Mouse (Mus musculus): Measurements from ENCODE around the gene Pabpc1l. TPM values are rescaled to one million over a fixed set of nuclear protein-coding genes. Genes with fewer than 3 reads are reported as not detected.

Pabpc1l gene
- not detected in 2 replicates for polyA plus RNA-seq (2012; ENCODE audit: insufficient read depth, insufficient read length, missing spikeins)

DNA sequence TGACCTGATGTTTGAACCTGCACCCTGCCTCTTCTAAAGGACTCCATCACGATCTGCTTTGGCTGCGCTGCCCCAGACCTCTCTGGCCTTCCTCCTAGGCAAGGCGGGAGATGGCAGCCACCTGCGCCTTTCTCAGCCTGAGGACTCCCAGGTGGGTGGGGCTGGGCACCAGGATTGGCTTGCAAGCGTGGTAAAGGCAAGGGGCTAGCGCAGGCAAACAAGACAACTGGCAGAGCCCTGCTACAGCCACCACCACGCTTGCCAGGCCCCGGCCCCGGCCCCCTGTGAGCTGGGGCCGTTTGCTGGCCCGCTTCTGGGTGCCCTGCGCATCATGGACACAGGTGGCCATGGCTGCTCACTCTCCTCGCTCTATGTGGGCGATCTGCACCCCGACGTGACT is at the start of gene Pabpc1l:
Gene Pabpc1l, plus strand, starts transcription at position 301 of the 400 bp plus-strand sequence.
- no peak within 1 kb of the TSS for H3K4me3 ChIP-seq (ENCODE audit: insufficient read depth, low read depth, low read length)
- no peaks in the 10 kb centered on the region; the same call in 1 of the 2 replicates for H3K4me1 ChIP-seq (ENCODE audit: control insufficient read depth, insufficient read depth, insufficient read length, low read length)
- H3K27ac ChIP-seq (replicated peaks; ENCODE audit: low read depth, low read length), result no peak within 1 kb of the TSS

- H3K4me1 ChIP-seq (ENCODE audit: control insufficient read depth, insufficient read depth, insufficient read length, low read length), result 0 out of 2 replicates have a peak, but pooled peaks cover 2% of the 10 kb centered on the region
- H3K4me3 ChIP-seq (ENCODE audit: insufficient read depth, low read depth, low read length), result no peak overlapping the region
- H3K27ac ChIP-seq (replicated peaks; ENCODE audit: low read depth, low read length), result peak overlapping the region; percentile 67
Measured at GRCm38 (mm10) chr2:163976448-163976847, 48.8 kb upstream of the Pabpc1l start.

DNA sequence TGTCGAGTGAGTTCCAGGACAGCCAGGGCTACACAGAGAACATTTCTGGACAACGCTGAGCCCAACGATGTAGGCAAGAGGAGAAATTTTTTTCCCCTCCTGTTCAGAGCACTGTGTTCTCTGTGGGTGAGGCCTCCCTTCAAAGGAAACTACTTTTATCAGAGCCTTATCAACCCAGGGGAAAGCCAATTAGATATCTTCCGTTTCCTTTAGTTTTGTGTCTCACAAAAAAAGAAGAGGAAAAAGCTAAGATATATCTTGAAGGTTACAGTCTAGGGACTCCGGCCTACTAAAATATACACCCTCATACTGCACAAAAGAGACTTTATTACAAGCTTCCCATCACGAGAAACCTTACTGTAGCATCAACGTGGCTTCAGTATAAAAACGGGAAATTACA is 38.0 kb upstream of the Pabpc1l start:
- Histone ChIP-seq H3K27ac (replicated peaks; ENCODE audit: low read depth, low read length) (0 out of 2 replicates have a peak overlapping the region, but pooled peaks have one; percentile 27), H3K4me3 (ENCODE audit: insufficient read depth, low read depth, low read length) (no peak overlapping the region), H3K4me1 (ENCODE audit: control insufficient read depth, insufficient read depth, insufficient read length, low read length) (peaks cover 3% of the 10 kb centered on the region; the same call in 1 of the 2 replicates)

- Histone ChIP-seq H3K27ac (replicated peaks; ENCODE audit: low read depth, low read length) (no peak overlapping the region), H3K4me3 (ENCODE audit: insufficient read depth, low read depth, low read length) (no peak overlapping the region), H3K4me1 (ENCODE audit: control insufficient read depth, insufficient read depth, insufficient read length, low read length) (peaks cover 6% of the 10 kb centered on the region)
Measured at GRCm38 (mm10) chr2:163992871-163993270, 32.4 kb upstream of the Pabpc1l start.

DNA sequence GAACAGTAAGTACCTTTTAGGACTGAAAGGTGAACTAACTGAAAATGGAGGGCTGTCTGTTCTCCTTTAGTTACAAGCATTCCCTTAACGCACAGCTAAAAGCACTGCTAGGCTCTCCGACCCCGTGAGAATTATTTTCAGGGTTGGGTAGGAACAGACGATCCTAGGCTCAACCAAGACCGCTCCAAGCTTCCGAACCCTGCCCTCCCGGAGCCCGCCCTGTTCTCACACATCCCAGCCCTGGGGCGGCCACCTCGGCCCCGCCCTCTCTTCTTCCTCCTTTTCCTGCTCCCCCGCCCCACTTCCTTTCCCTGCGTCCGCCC is 30.6 kb upstream of the Pabpc1l start, which contains the start of gene Ywhab:
Gene Ywhab, plus strand, starts transcription at position 307 of the 323 bp plus-strand sequence.
- peaks cover 15% of the 10 kb centered on the region for H3K4me1 ChIP-seq (ENCODE audit: control insufficient read depth, insufficient read depth, insufficient read length, low read length)
- H3K4me3 ChIP-seq (ENCODE audit: insufficient read depth, low read depth, low read length), result peak within 1 kb of the TSS; percentile 98
- peak within 1 kb of the TSS; percentile 99 for H3K27ac ChIP-seq (replicated peaks; ENCODE audit: low read depth, low read length)

- Histone ChIP-seq H3K4me3 (ENCODE audit: insufficient read depth, low read depth, low read length) (peak overlapping the region; percentile 98), H3K27ac (replicated peaks; ENCODE audit: low read depth, low read length) (peak overlapping the region; percentile 99), H3K4me1 (ENCODE audit: control insufficient read depth, insufficient read depth, insufficient read length, low read length) (peaks cover 19% of the 10 kb centered on the region)
Measured at GRCm38 (mm10) chr2:163994977-163995862, 30.0 kb upstream of the Pabpc1l start.

DNA sequence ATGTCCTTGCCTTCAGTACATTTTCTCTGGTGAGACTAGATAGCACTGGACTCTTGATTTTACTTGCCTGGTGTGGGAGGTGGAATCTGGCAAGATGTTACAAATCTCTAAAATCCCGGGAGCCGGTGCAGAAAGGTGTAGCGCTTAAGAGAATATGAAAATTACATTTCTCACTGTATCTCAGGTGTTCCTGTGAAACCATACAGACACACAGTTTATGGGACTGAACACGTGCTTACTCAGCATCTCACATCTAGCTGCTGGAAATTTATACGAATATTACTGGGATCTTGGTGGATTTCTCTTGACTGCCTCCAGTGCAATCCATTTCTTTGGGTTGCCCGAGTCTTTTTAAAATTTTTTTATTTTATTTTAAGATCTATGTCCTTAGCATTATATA is 29.0 kb upstream of the Pabpc1l start:
- H3K27ac ChIP-seq (replicated peaks; ENCODE audit: low read depth, low read length), result peak overlapping the region; percentile 99
- H3K4me1 ChIP-seq (ENCODE audit: control insufficient read depth, insufficient read depth, insufficient read length, low read length), result peaks cover 20% of the 10 kb centered on the region
- peak overlapping the region; percentile 98 for H3K4me3 ChIP-seq (ENCODE audit: insufficient read depth, low read depth, low read length)

- Histone ChIP-seq H3K4me3 (ENCODE audit: insufficient read depth, low read depth, low read length) (peak overlapping the region; percentile 15), H3K27ac (replicated peaks; ENCODE audit: low read depth, low read length) (0 out of 2 replicates have a peak overlapping the region, but pooled peaks have one; percentile 18)
Measured at GRCm38 (mm10) chr2:163996899-163997298, 28.4 kb upstream of the Pabpc1l start.

DNA sequence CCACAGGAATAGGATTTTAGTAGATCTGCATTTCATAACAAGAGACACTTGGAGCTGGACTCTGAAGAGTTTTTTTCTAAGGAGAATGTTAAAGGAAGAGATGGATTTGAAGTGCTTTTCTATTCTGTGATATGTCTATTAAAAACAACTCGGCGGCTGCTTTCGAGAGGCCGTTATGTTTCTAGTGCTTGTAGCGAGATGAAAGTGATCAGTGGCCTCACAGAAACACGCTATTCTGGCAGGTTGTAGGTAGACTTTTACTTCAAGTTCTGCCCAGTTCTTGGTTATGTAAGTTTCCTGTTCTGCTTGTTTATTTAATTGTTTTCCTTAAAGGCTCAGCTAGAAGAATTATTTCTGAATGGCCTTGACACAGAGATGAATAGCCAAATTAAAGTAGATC is 26.3 kb upstream of the Pabpc1l start:
- Histone ChIP-seq H3K27ac (replicated peaks; ENCODE audit: low read depth, low read length) (peak overlapping the region; percentile 50; the same call in 1 of the 2 replicates), H3K4me1 (ENCODE audit: control insufficient read depth, insufficient read depth, insufficient read length, low read length) (peaks cover 39% of the 10 kb centered on the region), H3K4me3 (ENCODE audit: insufficient read depth, low read depth, low read length) (no peak overlapping the region)

More at GRCm38 (mm10) chr2:163996899-163997298, 28.4 kb upstream of the Pabpc1l start:
- peaks cover 23% of the 10 kb centered on the region for H3K4me1 ChIP-seq (ENCODE audit: control insufficient read depth, insufficient read depth, insufficient read length, low read length)

DNA sequence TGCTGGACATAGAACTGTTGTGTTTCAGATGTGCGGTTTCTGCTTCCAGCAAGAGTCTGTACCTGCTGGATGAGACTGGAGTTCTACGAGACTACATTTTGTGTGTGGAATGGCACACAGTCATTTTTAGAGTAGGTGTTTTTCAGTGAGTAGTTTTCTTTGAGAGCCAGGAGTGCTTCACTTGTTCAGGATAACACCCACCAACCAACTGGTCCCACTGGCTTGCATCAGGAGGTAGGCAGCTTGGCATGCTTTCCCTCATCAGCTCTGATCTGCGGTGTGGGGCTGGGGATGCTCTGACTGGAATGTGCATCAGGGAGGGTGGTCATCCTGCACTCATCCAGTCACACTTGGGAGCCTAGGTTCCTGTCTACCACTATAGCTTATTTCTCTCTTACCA is 22.6 kb upstream of the Pabpc1l start:
- no peak overlapping the region for H3K4me3 ChIP-seq (ENCODE audit: insufficient read depth, low read depth, low read length)
- H3K27ac ChIP-seq (replicated peaks; ENCODE audit: low read depth, low read length), result no peak overlapping the region
- peaks cover 52% of the 10 kb centered on the region for H3K4me1 ChIP-seq (ENCODE audit: control insufficient read depth, insufficient read depth, insufficient read length, low read length)

DNA sequence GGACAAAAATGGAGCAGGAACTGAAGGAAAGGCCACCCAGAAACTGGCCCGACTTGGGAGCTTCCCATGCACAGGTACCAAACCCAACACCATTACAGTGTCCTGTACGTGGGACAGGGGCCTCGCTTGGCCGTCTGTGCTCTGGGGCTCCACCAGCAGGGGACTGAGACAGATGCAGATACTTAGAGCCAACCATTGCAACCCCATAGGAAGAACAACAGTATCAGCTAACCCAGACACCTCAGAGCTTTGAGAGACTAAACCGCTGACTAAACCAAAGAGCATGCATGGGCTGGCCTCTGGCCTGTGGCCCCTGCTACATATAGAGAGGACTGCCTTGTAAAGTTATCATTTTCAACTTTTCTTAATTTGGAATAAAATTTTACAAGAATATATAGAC is 20.7 kb upstream of the Pabpc1l start:
- Histone ChIP-seq H3K27ac (replicated peaks; ENCODE audit: low read depth, low read length) (no peak overlapping the region), H3K4me1 (ENCODE audit: control insufficient read depth, insufficient read depth, insufficient read length, low read length) (peaks cover 49% of the 10 kb centered on the region), H3K4me3 (ENCODE audit: insufficient read depth, low read depth, low read length) (no peak overlapping the region)

GRCm38 (mm10) chr2:164006932-164007331 is 18.3 kb upstream of the Pabpc1l start:
- Histone ChIP-seq H3K4me3 (ENCODE audit: insufficient read depth, low read depth, low read length) (no peak overlapping the region), H3K27ac (replicated peaks; ENCODE audit: low read depth, low read length) (no peak overlapping the region; the same call in 1 of the 2 replicates), H3K4me1 (ENCODE audit: control insufficient read depth, insufficient read depth, insufficient read length, low read length) (peaks cover 51% of the 10 kb centered on the region)

- Histone ChIP-seq H3K4me1 (ENCODE audit: control insufficient read depth, insufficient read depth, insufficient read length, low read length) (peaks cover 47% of the 10 kb centered on the region), H3K27ac (replicated peaks; ENCODE audit: low read depth, low read length) (no peak overlapping the region; the same call in 1 of the 2 replicates), H3K4me3 (ENCODE audit: insufficient read depth, low read depth, low read length) (no peak overlapping the region)
Measured at GRCm38 (mm10) chr2:164007547-164007946, 17.7 kb upstream of the Pabpc1l start.

DNA sequence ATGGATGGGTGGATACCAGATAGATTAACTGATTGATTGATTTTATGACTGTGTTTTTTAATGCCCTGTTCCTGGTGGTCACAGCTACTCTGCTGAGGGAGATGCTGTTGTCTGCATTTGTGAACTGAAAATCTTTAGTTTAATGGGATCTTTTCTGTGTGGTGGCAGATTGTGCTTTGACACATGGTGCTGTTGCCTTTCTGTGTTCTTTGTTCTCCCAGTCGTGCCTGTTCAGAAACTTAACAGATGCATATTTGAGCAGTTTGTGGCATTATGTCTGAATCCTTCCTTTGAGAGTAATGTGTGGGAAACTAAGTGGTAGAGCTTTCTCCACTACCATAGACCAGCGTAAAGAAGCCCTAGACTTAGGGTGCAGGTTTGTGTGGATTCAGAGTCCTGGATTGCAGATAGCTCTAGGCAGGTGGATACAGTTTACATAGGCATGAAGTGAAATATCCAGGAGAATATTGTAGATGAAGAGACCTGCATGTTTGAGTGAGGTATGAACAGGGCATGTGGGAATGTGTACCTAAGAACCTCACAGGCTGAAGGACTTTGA is 17.2 kb upstream of the Pabpc1l start:
- H3K4me1 ChIP-seq (ENCODE audit: control insufficient read depth, insufficient read depth, insufficient read length, low read length), result peaks cover 42% of the 10 kb centered on the region
- H3K4me3 ChIP-seq (ENCODE audit: insufficient read depth, low read depth, low read length), result no peak overlapping the region
- no peak overlapping the region; the same call in 1 of the 2 replicates for H3K27ac ChIP-seq (replicated peaks; ENCODE audit: low read depth, low read length)

DNA sequence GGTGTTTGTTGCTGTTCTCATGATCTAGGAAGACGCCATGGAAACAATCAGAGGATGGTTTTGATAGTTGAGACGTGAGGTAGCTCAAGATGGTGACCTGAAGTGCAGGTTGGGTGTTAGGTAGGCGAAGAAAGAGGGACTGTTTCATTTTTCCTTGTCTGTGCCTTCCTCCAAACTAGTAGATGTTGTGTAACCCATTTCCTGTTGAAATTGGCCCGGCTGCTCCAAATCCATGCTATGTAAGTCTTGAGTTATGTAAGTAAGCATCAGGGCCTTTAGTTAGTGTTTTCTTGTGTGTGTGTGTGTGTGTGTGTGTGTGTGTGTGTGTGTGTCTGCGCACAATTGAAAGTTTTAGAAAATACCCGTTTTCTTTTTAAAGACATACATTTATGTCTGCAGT is 16.0 kb upstream of the Pabpc1l start:
- no peak overlapping the region for H3K4me3 ChIP-seq (ENCODE audit: insufficient read depth, low read depth, low read length)
- H3K27ac ChIP-seq (replicated peaks; ENCODE audit: low read depth, low read length), result peak overlapping the region; percentile 48; the same call in 1 of the 2 replicates
- peaks cover 33% of the 10 kb centered on the region for H3K4me1 ChIP-seq (ENCODE audit: control insufficient read depth, insufficient read depth, insufficient read length, low read length)
